Mouse (Mus musculus): Measurements from ENCODE around the gene Tdrd5.
"Not testable (repeated sequence)": the region's sequence is repeated elsewhere in the genome, so short reads cannot be mapped to it uniquely, and the experiment has no call there.

Gene Tdrd5

GRCm38 (mm10) chr1:156302911-156303749 lies at the start of gene Tdrd5:
Tdrd5 (minus strand) TSS chr1:156303664.
- peak; percentile 16 to 29 for DNase-seq (ENCODE audit: low spot score in 2 of 2)

- DNase-seq (ENCODE audit: low spot score in 2 of 2) = no peak
Observed at GRCm38 (mm10) chr1:156352466-156352865, 49.0 kb upstream of the Tdrd5 start.

DNA sequence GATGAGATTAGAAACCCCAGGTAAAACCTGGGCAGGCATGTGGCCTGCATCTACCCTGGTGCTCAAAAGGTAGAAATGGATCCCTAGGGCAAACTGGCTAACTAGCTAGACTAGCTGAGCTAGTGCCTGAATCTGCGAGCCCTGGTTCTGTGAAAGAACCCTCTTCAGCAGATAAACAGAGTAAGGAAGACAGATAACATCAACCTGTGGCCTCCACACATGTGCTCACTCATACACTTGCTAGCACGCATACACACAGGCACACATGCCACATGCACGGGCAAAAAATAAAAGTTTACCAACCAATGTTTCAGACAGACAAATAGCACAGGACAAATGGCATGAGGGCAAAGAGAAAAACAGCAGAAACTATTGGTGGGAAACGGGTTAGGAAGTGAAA lies 47.0 kb upstream of the Tdrd5 start:
- no peak for DNase-seq (ENCODE audit: low spot score in 2 of 2)

DNA sequence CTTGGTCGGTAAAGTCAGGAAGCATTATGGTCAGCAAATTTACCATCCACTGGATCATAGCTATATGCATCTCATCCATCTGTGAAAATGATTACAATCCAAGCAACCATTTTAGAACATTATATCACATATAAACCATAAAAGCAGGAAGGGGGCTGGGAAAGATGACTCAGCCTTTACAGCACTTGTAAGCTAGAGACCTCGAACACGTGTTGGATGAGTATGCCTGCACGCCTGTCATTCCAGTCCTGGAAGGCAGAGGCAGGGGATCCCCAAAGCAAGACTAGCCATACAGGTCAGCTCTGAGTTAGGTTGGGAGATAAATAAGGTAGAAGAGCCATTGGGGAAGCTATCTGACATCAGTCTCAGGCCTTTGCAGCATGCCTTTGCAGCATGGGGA lies 45.6 kb upstream of the Tdrd5 start:
- no peak for DNase-seq (ENCODE audit: low spot score in 2 of 2)

DNA sequence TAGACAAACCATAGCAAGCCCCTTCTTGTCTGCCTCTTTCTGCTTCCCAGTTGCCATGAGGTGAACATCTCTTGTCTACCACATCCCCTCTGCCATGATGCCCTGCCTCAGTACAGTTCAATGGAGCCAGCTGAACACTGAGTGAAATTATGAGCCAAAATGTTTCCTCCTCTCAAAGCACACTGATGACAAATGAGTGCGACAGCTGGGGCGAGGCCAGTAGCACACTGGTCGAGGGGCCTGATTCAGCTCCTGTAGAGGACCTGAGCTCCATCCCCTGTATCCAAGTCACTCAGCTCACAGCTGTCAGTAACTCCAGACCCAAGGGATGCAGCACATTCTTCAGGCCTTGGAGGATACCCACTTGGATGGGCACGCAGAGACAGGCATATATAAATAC lies 42.2 kb upstream of the Tdrd5 start:
- DNase-seq (ENCODE audit: low spot score in 2 of 2) = no peak

- DNase-seq (ENCODE audit: low spot score in 2 of 2) = no peak
Observed at GRCm38 (mm10) chr1:156344433-156344832, 41.0 kb upstream of the Tdrd5 start.

- DNase-seq (ENCODE audit: low spot score in 2 of 2) = no peak
Observed at GRCm38 (mm10) chr1:156340847-156341246, 37.4 kb upstream of the Tdrd5 start.

DNA sequence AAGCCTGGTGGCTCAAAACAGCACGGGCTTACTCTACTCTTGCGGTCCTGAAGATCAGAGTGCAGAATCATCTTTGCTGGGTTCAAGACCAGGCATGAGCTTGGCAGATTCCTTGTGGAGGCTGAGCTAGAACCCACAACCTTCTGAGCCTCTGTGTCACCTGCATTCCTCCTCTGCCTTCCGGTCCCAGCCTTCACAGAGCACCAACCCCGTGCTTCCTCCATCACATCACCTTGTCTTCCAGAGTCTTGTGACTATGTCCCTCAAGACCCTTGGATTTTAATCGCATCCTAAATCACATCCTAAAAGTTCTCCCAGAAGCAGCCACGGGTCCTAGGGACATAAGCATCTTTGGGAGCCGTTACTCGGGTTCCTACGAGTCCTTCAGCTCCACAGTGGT lies 19.7 kb upstream of the Tdrd5 start:
- no peak for DNase-seq (ENCODE audit: low spot score in 2 of 2)

DNA sequence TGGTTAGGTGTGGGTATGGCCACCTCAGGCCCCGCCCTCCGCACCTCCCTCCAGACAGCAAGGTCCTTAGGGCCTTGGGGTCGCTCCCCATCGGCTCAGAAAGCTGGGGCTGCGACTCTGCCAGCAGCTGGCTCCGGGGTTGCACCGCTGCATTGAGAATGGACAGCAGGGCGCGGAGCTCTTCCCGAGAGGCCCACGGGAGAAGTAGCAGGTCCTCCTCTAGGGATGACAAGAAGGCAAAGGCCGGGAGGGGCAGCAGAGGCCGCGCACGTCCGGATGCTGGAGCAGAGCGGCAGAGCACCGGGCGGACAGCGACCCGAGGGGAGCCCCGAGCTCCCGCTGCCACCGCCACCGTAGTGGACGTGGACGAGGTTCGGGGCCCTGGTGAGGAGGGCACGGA lies 7.2 kb upstream of the Tdrd5 start, which contains the start of gene Nphs2:
Gene Nphs2 (plus strand): TSS at position 98 of the 400 bp plus-strand sequence.
- DNase-seq (ENCODE audit: low spot score in 2 of 2) = no peak

DNA sequence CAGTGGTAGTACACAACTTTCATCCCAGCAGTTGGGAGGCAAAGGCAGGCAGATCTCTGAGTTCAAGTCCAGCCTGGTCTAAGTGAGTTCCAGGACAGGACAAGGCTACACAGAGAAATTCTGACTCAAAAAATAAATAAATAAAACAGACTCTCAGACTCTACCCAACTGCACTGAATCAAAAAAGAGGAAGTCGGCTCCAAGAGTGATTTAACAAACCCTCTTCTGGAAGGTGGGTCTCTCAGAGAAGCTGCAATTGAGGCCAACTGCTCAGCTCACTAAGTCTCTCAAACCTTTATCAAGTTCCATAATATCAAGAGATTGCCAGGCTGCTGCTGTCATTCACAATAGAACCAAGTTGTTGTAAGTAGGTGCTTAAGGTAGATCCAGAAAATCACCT lies 5.1 kb upstream of the Tdrd5 start:
- DNase-seq (ENCODE audit: low spot score in 2 of 2) = no peak

GRCm38 (mm10) chr1:156290016-156290415 lies 13.4 kb downstream of the Tdrd5 start:
- no peak for DNase-seq (ENCODE audit: low spot score in 2 of 2)

GRCm38 (mm10) chr1:156289222-156289587 lies 14.3 kb downstream of the Tdrd5 start:
- DNase-seq (ENCODE audit: low spot score in 2 of 2) = not testable (repeated sequence)

DNA sequence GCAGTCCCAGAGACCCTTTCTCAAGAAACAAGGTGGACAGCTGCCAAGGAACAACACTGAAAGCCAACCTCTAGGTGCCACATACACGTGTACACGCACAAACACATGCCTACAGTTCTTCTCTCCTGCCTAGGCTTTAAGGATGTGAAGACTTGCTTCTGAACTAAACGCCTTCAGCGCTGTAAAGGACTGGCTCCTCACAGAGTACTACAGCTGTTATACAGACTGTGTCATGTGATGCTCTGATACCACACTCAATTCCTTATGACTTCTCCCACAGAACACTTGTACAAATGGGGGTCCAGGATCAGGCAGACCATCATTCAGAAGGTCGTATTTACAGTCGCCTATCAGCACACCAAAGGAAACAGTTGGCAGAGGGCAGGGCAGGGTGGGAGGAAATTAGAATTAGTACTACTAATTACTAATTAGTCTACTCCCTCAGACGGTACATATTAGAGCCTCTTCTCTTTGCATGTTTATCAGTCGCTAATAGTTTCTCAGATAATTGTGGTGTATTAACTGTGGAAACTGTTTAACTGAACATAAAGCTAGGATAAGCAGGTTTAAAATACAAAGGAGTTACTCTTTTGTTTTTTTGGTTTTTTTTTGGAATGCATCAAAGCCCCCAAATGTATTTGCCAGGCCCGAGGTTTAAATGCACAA lies 14.8 kb downstream of the Tdrd5 start:
- DNase-seq (ENCODE audit: low spot score in 2 of 2) = no peak

DNA sequence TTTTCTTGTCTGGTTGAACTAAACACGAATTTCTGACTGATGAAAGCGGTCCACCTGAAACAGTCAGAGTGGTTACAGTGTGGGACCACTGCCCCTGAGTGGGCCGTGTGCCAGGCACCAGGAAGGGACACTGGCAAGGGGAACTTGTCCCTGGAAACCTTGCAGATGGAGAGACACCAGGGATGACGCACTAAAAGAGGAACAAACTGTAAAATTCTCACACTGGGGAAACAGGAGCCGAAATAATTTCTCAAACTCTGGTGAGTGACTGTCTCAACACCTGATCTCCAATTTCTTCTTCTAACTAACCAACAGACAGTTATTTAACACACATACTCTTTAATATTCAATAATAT lies 17.9 kb downstream of the Tdrd5 start:
- DNase-seq (ENCODE audit: low spot score in 2 of 2) = no peak

- no peak for DNase-seq (ENCODE audit: low spot score in 2 of 2)
Observed at GRCm38 (mm10) chr1:156284851-156285540, 18.5 kb downstream of the Tdrd5 start.

GRCm38 (mm10) chr1:156284207-156284606 lies 19.3 kb downstream of the Tdrd5 start:
- no peak for DNase-seq (ENCODE audit: low spot score in 2 of 2)

DNA sequence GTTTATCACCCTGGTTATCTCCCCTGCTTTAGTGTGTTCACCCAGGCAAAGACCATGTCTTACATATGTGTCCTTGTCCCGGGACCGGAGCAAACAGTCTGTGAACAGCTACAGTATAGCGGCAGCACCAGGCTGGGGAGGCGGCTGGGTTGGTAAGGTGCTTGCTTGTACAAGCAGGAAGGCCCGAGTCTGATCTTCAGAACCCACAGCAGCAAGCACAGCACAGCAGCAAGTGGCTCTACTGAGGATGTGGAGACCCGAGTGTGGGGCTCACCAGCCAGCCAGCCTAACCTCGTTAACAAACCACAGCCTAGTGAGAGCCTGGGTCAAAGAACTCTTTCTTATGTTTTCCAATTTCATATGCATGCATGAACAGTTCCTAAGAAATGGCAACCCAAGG lies 23.3 kb downstream of the Tdrd5 start:
- no peak for DNase-seq (ENCODE audit: low spot score in 2 of 2)

- no peak for DNase-seq (ENCODE audit: low spot score in 2 of 2)
Observed at GRCm38 (mm10) chr1:156273647-156274046, 29.8 kb downstream of the Tdrd5 start.

- no peak for DNase-seq (ENCODE audit: low spot score in 2 of 2)
Observed at GRCm38 (mm10) chr1:156271654-156272053, 31.8 kb downstream of the Tdrd5 start.

DNA sequence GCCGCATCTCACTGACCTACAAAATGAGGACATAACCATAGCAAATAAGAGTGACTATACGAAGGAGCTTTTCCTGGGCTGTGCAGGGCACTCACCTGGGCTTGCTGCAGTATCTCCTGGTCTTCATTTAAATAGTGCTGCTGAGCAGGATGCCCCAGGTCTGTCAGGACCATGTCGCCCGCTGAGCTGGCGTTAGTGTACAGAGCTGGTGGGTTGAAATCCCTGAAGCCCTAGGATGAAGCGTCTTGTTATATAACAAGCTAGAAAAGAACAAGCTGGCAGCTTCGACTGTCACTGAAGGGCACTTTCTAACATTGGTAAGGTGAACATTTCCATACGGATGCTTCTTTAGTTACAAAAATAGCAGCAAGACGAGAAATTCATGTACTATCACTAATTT lies 33.0 kb downstream of the Tdrd5 start:
- DNase-seq (ENCODE audit: low spot score in 2 of 2) = no peak

GRCm38 (mm10) chr1:156268546-156268945 lies 34.9 kb downstream of the Tdrd5 start:
- DNase-seq (ENCODE audit: low spot score in 2 of 2) = not testable (repeated sequence)

DNA sequence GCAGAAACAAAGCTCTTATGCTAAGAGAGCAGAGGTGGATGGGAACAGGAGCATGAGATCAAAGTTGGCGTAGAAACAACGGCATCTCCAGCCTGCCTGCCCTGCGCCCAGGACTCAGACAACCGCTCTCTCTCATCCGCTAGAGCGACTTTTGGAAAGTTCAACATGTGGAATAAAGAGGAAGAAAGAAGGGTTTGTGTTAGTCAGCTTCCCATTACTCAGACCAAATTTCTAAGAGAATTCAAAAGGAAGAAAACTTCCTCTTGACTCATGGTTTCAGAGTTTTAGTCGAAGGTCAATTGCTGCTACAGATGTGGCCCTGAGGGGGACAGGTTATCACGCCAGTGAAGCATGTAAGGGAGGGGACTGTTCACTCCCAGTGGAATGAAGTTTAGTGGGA lies 39.5 kb downstream of the Tdrd5 start:
- DNase-seq (ENCODE audit: low spot score in 2 of 2) = no peak

DNA sequence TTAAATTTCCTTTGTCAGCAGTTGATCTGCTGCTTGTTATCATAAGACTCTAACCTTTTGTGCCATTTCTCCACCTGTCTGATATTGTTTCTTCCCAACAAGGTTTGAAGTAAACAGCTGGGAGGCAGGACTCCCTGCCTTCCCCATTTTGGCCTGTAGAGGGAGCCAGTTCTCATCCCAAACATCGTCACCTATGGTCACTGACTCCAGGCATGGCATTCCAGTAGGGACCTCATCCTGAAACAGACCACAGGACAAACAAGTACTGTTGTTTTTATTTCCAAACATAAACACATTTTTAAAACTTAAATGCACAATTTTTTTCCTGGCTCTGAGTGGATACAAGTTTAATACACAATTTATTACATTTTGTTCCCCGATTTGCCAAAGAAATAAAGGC lies 40.1 kb downstream of the Tdrd5 start:
- DNase-seq (ENCODE audit: low spot score in 2 of 2) = peak; percentile 46 to 57
